Mouse (Mus musculus) bone marrow, adult 2 months (tissue): ENCODE results near the gene Csnka2ip. TPM values are rescaled to one million over a fixed set of nuclear protein-coding genes. Genes with fewer than 3 reads are reported as not detected.

Source experiments
- H3K27ac ChIP-seq: fragments of 200-500 bp; 2 replicates; pipeline ENCODE4 v1.5.1; 2012; ENCODE audit warnings: low read depth, mild to moderate bottlenecking, control low read depth, inconsistent platforms, low read length; ENCODE audit not compliant: control insufficient read depth, poor library complexity, insufficient read depth
- H3K4me1 ChIP-seq: fragments of 200-500 bp; 2 replicates; pipeline ENCODE4 v1.6.1; 2011; ENCODE audit warnings: low read length; ENCODE audit not compliant: control insufficient read depth, insufficient read depth
- H3K4me3 ChIP-seq: fragments of 200-500 bp; replicated peaks from 2 replicates; pipeline ENCODE3; 2011; ENCODE audit warnings: mild to moderate bottlenecking, low read depth, low read length, control low read depth; ENCODE audit not compliant: control insufficient read depth
- CTCF ChIP-seq: fragments of 200-500 bp; IDR thresholded peaks from 2 replicates; pipeline ENCODE4 v1.5.1; 2011; ENCODE audit warnings: low read length, control low read depth; ENCODE audit not compliant: control insufficient read depth, insufficient read depth
- POLR2A ChIP-seq: fragments of 200-500 bp; IDR thresholded peaks from 2 replicates; pipeline ENCODE4 v1.6.1; 2011; ENCODE audit warnings: low read depth, mild to moderate bottlenecking, control low read depth, low read length, borderline replicate concordance; ENCODE audit not compliant: control insufficient read depth
- WGBS: fragments of 180-500 bp; shearing (Covaris S2); methylation state at CpG from one replicate; pipeline ENCODE4 v1.1.7; 2018; 5-methylcytosine and 5-hydroxymethylcytosine counted together
- polyA plus RNA-seq: library from polyadenylated mRNA; stranded (reverse); fragments of >200 nt; gene quantifications from 2 replicates; pipeline ENCODE4 v1.2.4, GENCODE M21; 2011; ENCODE audit warnings: low replicate concordance; ENCODE audit not compliant: missing spikeins, insufficient read depth, insufficient read length

Gene Csnka2ip
- polyA plus RNA-seq, 1 experiment = not detected

- TF ChIP-seq POLR2A (no peak), CTCF (no peak)
- no peak overlapping the region for H3K27ac ChIP-seq
- H3K4me1 ChIP-seq = no peaks in the 10 kb centered on the region
- 73% methylated on average over 2 of the region's 2 CpGs for WGBS
- H3K4me3 ChIP-seq = no peak overlapping the region
Measured at GRCm38 (mm10) chr16:64513423-64513822, 88.8 kb downstream of the Csnka2ip start.

Other genes starting within 250 kb of the Csnka2ip start
- 27.8 and 32.1 TPM in 2 replicates for gene 4930453N24Rik, start 168.8 kb upstream of the Csnka2ip start, polyA plus RNA-seq
- gene Zfp654, start 249.2 kb upstream of the Csnka2ip start, polyA plus RNA-seq = 2.1 and 4.6 TPM in 2 replicates
- 21.6 and 39.3 TPM in 2 replicates for gene Cggbp1, start 249.6 kb upstream of the Csnka2ip start, polyA plus RNA-seq